Mouse (Mus musculus) lung, postnatal 0 days (tissue): ENCODE data around the gene Zfp598.

ENCODE experiments used
- CTCF ChIP-seq: IDR thresholded peaks from 2 replicates; pipeline ENCODE4 v1.5.1; 2016; ENCODE audit warnings: antibody characterized with exemption, mild to moderate bottlenecking
- EP300 ChIP-seq: IDR thresholded peaks from 2 replicates; pipeline ENCODE4 v1.6.1; 2016; ENCODE audit warnings: antibody characterized with exemption, mild to moderate bottlenecking, control low read depth

- TF ChIP-seq EP300 (no peak), CTCF (no peak)
Observed at GRCm38 (mm10) chr17:24625472-24625871, 44.0 kb upstream of the Zfp598 start.
